Comparison of ENCODE assay signal across 13 mouse cellular contexts in the genomic region with DNA sequence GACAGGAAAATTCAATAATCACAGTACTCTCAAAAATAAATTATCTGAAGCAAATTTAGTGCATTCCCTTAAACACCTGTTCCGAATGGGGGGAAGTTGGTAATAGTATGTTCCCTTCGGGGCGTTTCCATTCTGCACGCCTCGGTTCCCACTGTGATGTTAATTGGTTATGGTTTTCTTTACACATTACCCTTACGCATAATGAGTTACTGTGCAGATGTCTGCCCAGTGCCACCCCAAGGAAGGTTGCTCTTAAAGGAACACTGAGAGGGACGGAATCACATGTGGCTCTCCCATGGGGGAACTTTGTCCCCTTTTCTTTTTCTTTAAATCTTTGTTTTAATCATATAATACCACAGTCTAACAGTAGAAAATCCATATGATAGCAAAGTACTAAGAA.
DNase-seq lines count a peak whose midpoint lies in the region; ATAC-seq and TF ChIP-seq lines count a peak whose summit lies in the region.
"Had no signal": no experiment of that assay in that cellular context is flagged by ENCODE, and none has a peak within 500 bp of the region (broad histone marks: within the 10 kb centered on the region; RNA-seq: fewer than 3 reads in every experiment).

No protein-coding gene starts in this region.

- H3K4me1 ChIP-seq in kidney, embryonic 14.5 days (ENCODE audit: control insufficient read depth, insufficient read depth, low read length), result peaks cover 49% of the 10 kb centered on the region
- peaks cover 35% of the 10 kb centered on the region for H3K4me1 ChIP-seq in embryonic facial prominence, embryonic 14.5 days (ENCODE audit: control insufficient read depth, insufficient read depth, low read length)
- H3K4me1 ChIP-seq in midbrain, embryonic 12.5 days, result peaks cover 49% of the 10 kb centered on the region

- intact Hi-C loops in gastrocnemius, adult 2 months (cut with DNase I), result no loop called here

- no peak for TF ChIP-seq CTCF in gastrocnemius, adult 2 months (IDR thresholded peaks at IDR 0.05)

- H3K4me3 ChIP-seq in gastrocnemius, adult 2 months, result no peak overlapping the region
- H3K4me3 ChIP-seq in kidney, embryonic 14.5 days (ENCODE audit: low read length), result no peak overlapping the region
- H3K4me3 ChIP-seq in embryonic facial prominence, embryonic 14.5 days (ENCODE audit: low read depth, low read length), result no peak overlapping the region
- no peak overlapping the region for H3K4me3 ChIP-seq in midbrain, embryonic 12.5 days
- H3K4me3 ChIP-seq: intestine, embryonic 15.5 days had no signal

- no peaks in the 10 kb centered on the region for H3K36me3 ChIP-seq in kidney, embryonic 14.5 days (ENCODE audit: control insufficient read depth, insufficient read depth, low read length)
- no peaks in the 10 kb centered on the region for H3K36me3 ChIP-seq in embryonic facial prominence, embryonic 14.5 days (ENCODE audit: control insufficient read depth, insufficient read depth, low read length)
- H3K36me3 ChIP-seq in midbrain, embryonic 12.5 days, result no peaks in the 10 kb centered on the region
- H3K36me3 ChIP-seq: G1E; intestine, embryonic 15.5 days had no signal

- no peak for DNase-seq in gastrocnemius, adult 2 months
- no peak for DNase-seq in gastrocnemius, postnatal 25 days
- DNase-seq in kidney, postnatal 10 days, result no peak
- DNase-seq in embryonic facial prominence, embryonic 14.5 days (ENCODE audit: low spot score), result peak; percentile 62
- no peak for DNase-seq in right cerebral cortex, postnatal 36 days (ENCODE audit: low spot score in 2 of 2)
- DNase-seq in right cerebral cortex, postnatal 14 days, result no peak
- DNase-seq: cerebellum, postnatal 14 days had no signal

- H3K27me3 ChIP-seq in kidney, embryonic 14.5 days (ENCODE audit: control insufficient read depth, insufficient read depth, low read length), result no peaks in the 10 kb centered on the region
- no peaks in the 10 kb centered on the region for H3K27me3 ChIP-seq in embryonic facial prominence, embryonic 14.5 days (replicated peaks; ENCODE audit: control insufficient read depth, insufficient read depth, low read length)
- H3K27me3 ChIP-seq in midbrain, embryonic 12.5 days, result no peaks in the 10 kb centered on the region
- H3K27me3 ChIP-seq: intestine, embryonic 15.5 days had no signal

- peak overlapping the region; percentile 85 for H3K27ac ChIP-seq in gastrocnemius, adult 2 months
- H3K27ac ChIP-seq in kidney, embryonic 14.5 days (ENCODE audit: low read depth, low read length), result peak overlapping the region; percentile 2; the same call in 1 of the 2 replicates
- H3K27ac ChIP-seq in embryonic facial prominence, embryonic 14.5 days (replicated peaks; ENCODE audit: low read depth, low read length), result peak overlapping the region; percentile 69; the same call in 1 of the 2 replicates
- no peak overlapping the region for H3K27ac ChIP-seq in midbrain, embryonic 12.5 days (replicated peaks)

- 0 out of 2 replicates have a peak overlapping the region, but pooled peaks have one; percentile 5 for H3K4me2 ChIP-seq in kidney, embryonic 14.5 days (replicated peaks; ENCODE audit: low read depth, low read length)
- H3K4me2 ChIP-seq in embryonic facial prominence, embryonic 14.5 days (ENCODE audit: low read depth, low read length), result no peak overlapping the region
- no peak overlapping the region for H3K4me2 ChIP-seq in midbrain, embryonic 12.5 days (replicated peaks)
- H3K4me2 ChIP-seq: intestine, embryonic 15.5 days; liver, embryonic 11.5 days had no signal

- peaks cover 4% of the 10 kb centered on the region; the same call in 1 of the 2 replicates for H3K9me3 ChIP-seq in kidney, embryonic 14.5 days (ENCODE audit: control insufficient read depth, low read length)
- H3K9me3 ChIP-seq in embryonic facial prominence, embryonic 14.5 days (ENCODE audit: control insufficient read depth, low read length), result no peaks in the 10 kb centered on the region
- no peaks in the 10 kb centered on the region for H3K9me3 ChIP-seq in midbrain, embryonic 12.5 days
- H3K9me3 ChIP-seq: intestine, embryonic 15.5 days had no signal

- ATAC-seq in kidney, embryonic 14.5 days (ENCODE audit: low FRiP score, low TSS enrichment), result 0 out of 2 replicates have a peak, but pooled peaks have one; percentile 47
- ATAC-seq in embryonic facial prominence, embryonic 14.5 days (ENCODE audit: low read depth), result peak; percentile 56
- peak; percentile 71; the same call in 1 of the 2 replicates for ATAC-seq in midbrain, embryonic 12.5 days (ENCODE audit: low FRiP score, low read depth)
- ATAC-seq: activated CD4-positive, CD25-positive, alpha-beta regulatory T cell, adult 4 months had no signal

- 50% methylated on average over 7 of the region's 7 CpGs for WGBS in kidney, embryonic 14.5 days
- 37% methylated on average over 7 of the region's 7 CpGs for WGBS in embryonic facial prominence, embryonic 14.5 days
- WGBS in midbrain, embryonic 12.5 days, result 32% methylated on average over 7 of the region's 7 CpGs

- no peak overlapping the region for H3K9ac ChIP-seq in kidney, embryonic 14.5 days (ENCODE audit: low read depth, low read length)
- H3K9ac ChIP-seq in embryonic facial prominence, embryonic 14.5 days (ENCODE audit: low read depth, low read length), result no peak overlapping the region
- H3K9ac ChIP-seq in midbrain, embryonic 12.5 days (replicated peaks), result no peak overlapping the region
- H3K9ac ChIP-seq: intestine, embryonic 15.5 days had no signal
